Comparison of ENCODE assay signal across 26 mouse cellular contexts in genomic region chr13:92911660-92912284, GRCm38 (mm10).
DNase-seq lines count a peak whose midpoint lies in the region; ATAC-seq lines count a peak whose summit lies in the region.
"Had no signal": no experiment of that assay in that cellular context is flagged by ENCODE, and none has a peak within 500 bp of the region (broad histone marks: within the 10 kb centered on the region; RNA-seq: fewer than 3 reads in every experiment).

No protein-coding gene starts in this region.

- 76% methylated on average over 11 of the region's 11 CpGs for WGBS in heart, embryonic 10.5 days
- WGBS in midbrain, embryonic 15.5 days: 62% methylated on average over 11 of the region's 11 CpGs

- no peaks in the 10 kb centered on the region for H3K36me3 ChIP-seq in heart, embryonic 10.5 days
- no peaks in the 10 kb centered on the region for H3K36me3 ChIP-seq in midbrain, embryonic 15.5 days (replicated peaks)
- H3K36me3 ChIP-seq: G1E; heart, embryonic 12.5 days; hindbrain, embryonic 12.5 days; kidney, embryonic 15.5 days had no signal

- no peak overlapping the region; the same call in 1 of the 2 replicates for H3K27ac ChIP-seq in heart, embryonic 10.5 days
- no peak overlapping the region for H3K27ac ChIP-seq in midbrain, embryonic 15.5 days
- H3K27ac ChIP-seq: hindbrain, embryonic 12.5 days; kidney, embryonic 15.5 days; macrophage had no signal

- no peak overlapping the region for H3K4me3 ChIP-seq in heart, embryonic 10.5 days
- no peak overlapping the region for H3K4me3 ChIP-seq in midbrain, embryonic 15.5 days
- H3K4me3 ChIP-seq: heart, embryonic 12.5 days; hindbrain, embryonic 12.5 days; kidney, embryonic 15.5 days; myocyte had no signal

- peaks cover 22% of the 10 kb centered on the region for H3K4me1 ChIP-seq in heart, embryonic 10.5 days
- H3K4me1 ChIP-seq in midbrain, embryonic 15.5 days: no peaks in the 10 kb centered on the region
- H3K4me1 ChIP-seq: hindbrain, embryonic 12.5 days; kidney, embryonic 15.5 days had no signal

- H3K9me3 ChIP-seq in heart, embryonic 10.5 days: no peaks in the 10 kb centered on the region
- H3K9me3 ChIP-seq in midbrain, embryonic 15.5 days: no peaks in the 10 kb centered on the region
- H3K9me3 ChIP-seq: G1E; heart, embryonic 12.5 days; hindbrain, embryonic 12.5 days; kidney, embryonic 15.5 days had no signal

- ATAC-seq in midbrain, embryonic 15.5 days (replicated peaks): peak; percentile 72
- ATAC-seq: Patski had no signal

- H3K4me2 ChIP-seq in midbrain, embryonic 15.5 days: no peak overlapping the region
- H3K4me2 ChIP-seq: heart, embryonic 12.5 days; hindbrain, embryonic 12.5 days; kidney, embryonic 15.5 days had no signal

- intact Hi-C loops in heart, postnatal 36 days (cut with DNase I): no loop called here

- H3K9ac ChIP-seq in midbrain, embryonic 15.5 days: no peak overlapping the region
- H3K9ac ChIP-seq: forebrain, postnatal 0 days; heart, embryonic 12.5 days; hindbrain, embryonic 12.5 days; kidney, embryonic 15.5 days had no signal

- no peaks in the 10 kb centered on the region for H3K27me3 ChIP-seq in heart, embryonic 10.5 days (ENCODE audit: insufficient read depth, poor library complexity, severe bottlenecking)
- H3K27me3 ChIP-seq in midbrain, embryonic 15.5 days (replicated peaks): no peaks in the 10 kb centered on the region
- H3K27me3 ChIP-seq: CH12.LX; heart, embryonic 12.5 days; hindbrain, embryonic 12.5 days; kidney, embryonic 15.5 days had no signal

- peak; percentile 43 for DNase-seq in heart, embryonic 10.5 days (ENCODE audit: low spot score)
- DNase-seq in heart, postnatal 36 days: no peak
- DNase-seq in retina, postnatal 1 day: peak; percentile 46
- no peak for DNase-seq in retina, embryonic 14.5 days (ENCODE audit: low spot score)
- peak; percentile 15 for DNase-seq in telencephalon, adult 2 months (ENCODE audit: low read depth, low spot score)
- DNase-seq in ovary, postnatal 10 days (ENCODE audit: low spot score): no peak
- DNase-seq: adrenal gland, postnatal 36 days; B cell, adult 2 months; cerebellum, adult 11-12 months; cerebellum, postnatal 10 days; forebrain, postnatal 0 days; heart, postnatal 10 days; kidney, adult 11 months; kidney, postnatal 36 days; layer of hippocampus, adult 9-11 months; thymus, adult 2 months; thymus, postnatal 4 days had no signal

Comparison
In these comparisons a context has a peak if more than half of its experiments do, and no peak if none do; other contexts are left out.
1. DNase-seq: peak in heart, embryonic 10.5 days (single experiment), retina, postnatal 1 day (single experiment) and telencephalon, adult 2 months (single experiment); none in heart, postnatal 36 days (0 of 2), retina, embryonic 14.5 days (single experiment) and ovary, postnatal 10 days (single experiment).